Mouse (Mus musculus) layer of hippocampus, adult 9-11 months (tissue): Measurements from ENCODE around the gene Rbms1.

Source experiments
- DNase-seq: peaks from one replicate; pipeline ENCODE4 v3.0.0; 2022

Gene Rbms1

GRCm38 (mm10) chr2:60748585-60748984, 214.4 kb downstream of the Rbms1 start:
- no peak for DNase-seq

GRCm38 (mm10) chr2:60747590-60747989, 215.4 kb downstream of the Rbms1 start:
- peak; percentile 15 for DNase-seq

GRCm38 (mm10) chr2:60744674-60745073, 218.3 kb downstream of the Rbms1 start:
- no peak for DNase-seq

- no peak for DNase-seq
These were observed 223.4 kb downstream of the Rbms1 start for GRCm38 (mm10) chr2:60739389-60740137.

GRCm38 (mm10) chr2:60730929-60731328, 232.1 kb downstream of the Rbms1 start:
- DNase-seq: no peak

- no peak for DNase-seq
These were observed 233.0 kb downstream of the Rbms1 start for GRCm38 (mm10) chr2:60730024-60730423.

GRCm38 (mm10) chr2:60728902-60729585, 233.9 kb downstream of the Rbms1 start:
- no peak for DNase-seq

- no peak for DNase-seq
These were observed 238.3 kb downstream of the Rbms1 start for GRCm38 (mm10) chr2:60724660-60725059.

GRCm38 (mm10) chr2:60722967-60723366, 240.0 kb downstream of the Rbms1 start:
- no peak for DNase-seq

GRCm38 (mm10) chr2:60722514-60722913, 240.5 kb downstream of the Rbms1 start, which contains the start of gene Itgb6:
Itgb6 (minus strand) TSS chr2:60722643.
- peak; percentile 71 for DNase-seq

GRCm38 (mm10) chr2:60720906-60721305, 242.1 kb downstream of the Rbms1 start:
- DNase-seq: no peak

GRCm38 (mm10) chr2:60720205-60720604, 242.8 kb downstream of the Rbms1 start:
- DNase-seq: no peak

- DNase-seq: peak; percentile 32
These were observed 245.6 kb downstream of the Rbms1 start for GRCm38 (mm10) chr2:60717348-60717747.

- no peak for DNase-seq
These were observed 246.4 kb downstream of the Rbms1 start for GRCm38 (mm10) chr2:60716549-60716948.

GRCm38 (mm10) chr2:60715771-60716170, 247.2 kb downstream of the Rbms1 start:
- no peak for DNase-seq

- no peak for DNase-seq
These were observed 248.0 kb downstream of the Rbms1 start for GRCm38 (mm10) chr2:60714971-60715502.

GRCm38 (mm10) chr2:60714475-60714874, 248.5 kb downstream of the Rbms1 start:
- DNase-seq: no peak

GRCm38 (mm10) chr2:60713857-60714256, 249.1 kb downstream of the Rbms1 start:
- DNase-seq: no peak

- DNase-seq: no peak
These were observed 250.1 kb downstream of the Rbms1 start for GRCm38 (mm10) chr2:60712891-60713290.

GRCm38 (mm10) chr2:60712483-60712882, 250.5 kb downstream of the Rbms1 start:
- DNase-seq: no peak

- DNase-seq: no peak
These were observed 251.7 kb downstream of the Rbms1 start for GRCm38 (mm10) chr2:60711098-60711880.

- DNase-seq: no peak
These were observed 252.7 kb downstream of the Rbms1 start for GRCm38 (mm10) chr2:60710317-60710716.

- DNase-seq: no peak
These were observed 254.3 kb downstream of the Rbms1 start for GRCm38 (mm10) chr2:60708671-60709070.
